Mouse (Mus musculus) liver, embryonic 15.5 days (tissue): ENCODE results near the gene Gm3417. TPM values are rescaled to one million over a fixed set of nuclear protein-coding genes. Genes with fewer than 3 reads are reported as not detected.
"Not testable (repeated sequence)": the region's sequence is repeated elsewhere in the genome, so short reads cannot be mapped to it uniquely, and the experiment has no call there.

Experiments used
- ATAC-seq: fragments of 200-750 bp; cut with Nextera tagmentation; 2 replicates; pipeline ENCODE4 v1.8.0; 2017; ENCODE audit warnings: moderate number of reproducible peaks, mild to moderate bottlenecking, moderate library complexity; ENCODE audit not compliant: insufficient read depth
- H3K27ac ChIP-seq: fragments of 300-500 bp; sonication (generic); replicated peaks from 2 replicates; pipeline ENCODE4 v1.5.1; 2015; ENCODE audit warnings: mild to moderate bottlenecking, inconsistent platforms
- H3K27me3 ChIP-seq: fragments of 300-500 bp; sonication (generic); 2 replicates; pipeline ENCODE4 v1.6.1; 2015; ENCODE audit warnings: mild to moderate bottlenecking, inconsistent platforms
- H3K36me3 ChIP-seq: fragments of 300-500 bp; sonication (generic); replicated peaks from 2 replicates; pipeline ENCODE4 v1.6.1; 2015; ENCODE audit warnings: moderate library complexity, mild to moderate bottlenecking, inconsistent platforms
- H3K4me1 ChIP-seq: fragments of 300-500 bp; sonication (generic); replicated peaks from 2 replicates; pipeline ENCODE4 v1.6.1; 2015; ENCODE audit warnings: inconsistent platforms
- H3K4me2 ChIP-seq: fragments of 300-500 bp; sonication (generic); 2 replicates; pipeline ENCODE4 v1.6.1; 2015; ENCODE audit warnings: moderate library complexity, mild to moderate bottlenecking, inconsistent platforms
- H3K4me3 ChIP-seq: fragments of 300-500 bp; sonication (generic); replicated peaks from 2 replicates; pipeline ENCODE4 v1.5.1; 2015; ENCODE audit warnings: mild to moderate bottlenecking, inconsistent platforms
- H3K9ac ChIP-seq: fragments of 300-500 bp; sonication (generic); 2 replicates; pipeline ENCODE4 v1.6.1; 2015; ENCODE audit warnings: moderate library complexity, mild to moderate bottlenecking, inconsistent platforms
- H3K9me3 ChIP-seq: fragments of 300-500 bp; sonication (generic); replicated peaks from 2 replicates; pipeline ENCODE4 v1.6.1; 2016; ENCODE audit warnings: inconsistent platforms
- WGBS: fragments of 180-500 bp; shearing (Covaris S2); methylation state at CpG from one replicate; pipeline ENCODE4 v1.1.7; 2015; ENCODE audit warnings: mixed read lengths; ENCODE audit not compliant: insufficient replicate concordance; 5-methylcytosine and 5-hydroxymethylcytosine counted together
- polyA plus RNA-seq: library from polyadenylated mRNA; unstranded; fragments of >200 nt; fragmentation: Nextera tagmentation; extraction: Ambion mirVana; gene quantifications from 2 replicates; pipeline ENCODE4 v1.2.1, GENCODE M21; 2015

The Gm3417 gene
- 0.53 and 0.91 TPM in 2 replicates for polyA plus RNA-seq

- no CpG with 5 or more reads among the region's 60 CpGs for WGBS
- not testable (repeated sequence) for H3K27me3 ChIP-seq, H3K9me3 ChIP-seq, H3K4me1 ChIP-seq, H3K9ac ChIP-seq, H3K27ac ChIP-seq, H3K36me3 ChIP-seq
- ATAC-seq, result peak; percentile 95
- Histone ChIP-seq H3K4me3 (peak within 1 kb of the TSS; percentile 35), H3K4me2 (peak within 1 kb of the TSS; percentile 46; the same call in 1 of the 2 replicates)
Measured at GRCm38 (mm10) chr17:14978362-14979038, at the start of gene Gm3417, which contains the start of gene 9030025P20Rik. Gene Gm3417 (minus strand): TSS chr17:14978790. Gene 9030025P20Rik (plus strand): TSS chr17:14978468.

DNA sequence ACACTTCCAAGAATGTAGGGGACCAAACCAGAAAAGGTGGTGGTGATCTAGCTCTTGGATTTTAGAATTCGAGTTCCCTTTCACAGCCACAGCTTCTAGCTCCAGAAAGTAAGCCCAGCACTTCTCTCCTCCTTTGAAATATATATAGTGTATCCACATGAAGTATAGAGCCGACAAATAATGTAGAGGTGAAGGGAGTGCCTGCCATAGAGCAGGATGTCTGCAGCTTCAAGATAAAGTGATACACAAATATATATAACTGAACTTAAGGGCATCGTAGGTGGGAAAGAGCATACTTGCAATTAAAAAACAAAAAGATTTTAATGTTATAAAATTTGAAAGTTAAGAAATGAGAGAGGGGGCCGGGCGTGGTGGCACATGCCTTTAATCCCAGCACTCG lies 46.9 kb upstream of the Gm3417 start:
- ATAC-seq, result not testable (repeated sequence)

DNA sequence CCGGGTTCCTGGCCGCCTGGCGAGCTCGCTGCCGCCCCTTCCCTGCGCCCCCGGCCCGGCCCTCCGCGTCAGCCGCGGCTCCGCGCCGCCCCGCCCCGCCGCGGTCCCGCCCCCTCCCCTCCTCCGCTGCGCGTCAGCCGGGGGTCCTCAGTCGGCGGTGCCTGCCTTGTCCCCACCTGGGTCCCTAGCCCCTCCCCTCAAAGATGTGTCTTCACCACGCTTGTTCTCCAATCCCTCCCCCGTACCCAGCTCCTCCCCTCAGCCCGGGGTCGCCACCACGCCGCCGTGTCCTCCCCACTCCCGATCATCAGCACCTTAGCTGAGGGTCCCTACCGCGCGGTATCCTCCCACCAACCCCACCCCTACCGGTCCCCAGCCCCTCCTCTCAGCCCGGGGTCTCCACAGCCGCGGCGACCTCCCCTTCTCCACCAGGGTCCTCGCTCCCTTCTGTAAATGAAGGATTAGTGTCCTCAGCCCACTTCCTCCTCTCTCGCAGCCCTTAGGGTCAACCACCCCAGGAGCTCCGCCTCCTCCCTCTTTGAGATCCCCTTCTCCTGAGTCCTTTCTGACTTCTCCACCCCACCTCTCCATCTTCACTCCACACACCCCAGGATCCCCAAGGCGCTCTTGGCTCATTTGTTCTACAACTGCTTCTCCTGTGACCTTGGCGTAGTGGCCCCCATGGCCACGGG lies 46.1 kb upstream of the Gm3417 start:
- not testable (repeated sequence) for H3K4me3 ChIP-seq, H3K36me3 ChIP-seq
- no CpG with 5 or more reads among the region's 48 CpGs for WGBS

More for the DNA sequence above, 46.9 kb upstream of the Gm3417 start:
- not testable (repeated sequence) for H3K9me3 ChIP-seq, H3K4me3 ChIP-seq, H3K27me3 ChIP-seq, H3K9ac ChIP-seq, H3K4me2 ChIP-seq, H3K4me1 ChIP-seq, H3K36me3 ChIP-seq, H3K27ac ChIP-seq
- WGBS, result no CpG with 5 or more reads among the region's 6 CpGs

GRCm38 (mm10) chr17:15023878-15024492 lies 45.4 kb upstream of the Gm3417 start:
- H3K4me2 ChIP-seq, H3K27me3 ChIP-seq: not testable (repeated sequence)

More for the DNA sequence above, 46.1 kb upstream of the Gm3417 start:
- not testable (repeated sequence) for H3K27ac ChIP-seq, H3K4me2 ChIP-seq, H3K9me3 ChIP-seq, H3K27me3 ChIP-seq, H3K4me1 ChIP-seq, H3K9ac ChIP-seq
- peak; percentile 53 for ATAC-seq

DNA sequence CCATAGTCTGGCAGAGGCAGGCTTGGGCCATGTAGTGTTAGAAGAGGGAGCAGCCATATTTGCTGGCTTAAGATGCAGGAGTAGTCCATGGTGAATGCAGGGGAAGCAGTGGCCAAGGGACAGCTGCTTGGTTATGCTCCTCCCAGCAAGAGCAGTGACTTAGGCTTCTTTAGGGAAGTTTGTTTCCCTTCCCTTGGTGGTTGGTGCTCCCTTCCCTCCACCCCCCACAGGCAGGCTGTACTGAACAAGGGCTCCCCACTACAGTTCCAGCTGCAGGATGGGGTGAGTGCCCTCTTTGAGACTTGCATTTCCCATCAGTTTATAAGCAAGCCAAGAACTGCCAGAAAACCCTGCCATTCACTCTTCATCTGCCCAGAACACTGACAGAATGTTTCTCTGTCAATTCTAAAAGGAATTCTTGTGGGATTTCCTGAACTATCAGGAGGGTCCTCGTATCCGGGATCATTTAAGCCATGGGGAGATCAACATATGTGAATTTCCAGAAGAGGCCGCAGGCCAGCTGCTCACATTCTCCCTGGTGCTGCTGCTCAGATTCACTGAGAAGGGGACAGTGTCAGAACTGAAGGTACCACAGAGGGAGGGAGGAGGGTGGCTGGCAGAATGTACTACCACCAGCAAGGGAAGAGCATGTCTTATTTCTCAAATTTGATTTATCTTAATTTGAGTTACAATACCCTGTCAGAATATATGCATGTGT lies 43.1 kb upstream of the Gm3417 start:
- not testable (repeated sequence) for H3K4me3 ChIP-seq, H3K9ac ChIP-seq, H3K27me3 ChIP-seq, H3K4me1 ChIP-seq, ATAC-seq, H3K9me3 ChIP-seq, H3K36me3 ChIP-seq
- peak overlapping the region; percentile 42 for H3K4me2 ChIP-seq
- 85% methylated on average over 3 of the region's 3 CpGs for WGBS
- peak overlapping the region; percentile 74 for H3K27ac ChIP-seq

More at GRCm38 (mm10) chr17:15023878-15024492, 45.4 kb upstream of the Gm3417 start:
- not testable (repeated sequence) for H3K27ac ChIP-seq, H3K9me3 ChIP-seq, H3K9ac ChIP-seq, H3K4me1 ChIP-seq, H3K4me3 ChIP-seq, H3K36me3 ChIP-seq
- WGBS, result no CpG with 5 or more reads among the region's 97 CpGs
- peak; percentile 75 for ATAC-seq

DNA sequence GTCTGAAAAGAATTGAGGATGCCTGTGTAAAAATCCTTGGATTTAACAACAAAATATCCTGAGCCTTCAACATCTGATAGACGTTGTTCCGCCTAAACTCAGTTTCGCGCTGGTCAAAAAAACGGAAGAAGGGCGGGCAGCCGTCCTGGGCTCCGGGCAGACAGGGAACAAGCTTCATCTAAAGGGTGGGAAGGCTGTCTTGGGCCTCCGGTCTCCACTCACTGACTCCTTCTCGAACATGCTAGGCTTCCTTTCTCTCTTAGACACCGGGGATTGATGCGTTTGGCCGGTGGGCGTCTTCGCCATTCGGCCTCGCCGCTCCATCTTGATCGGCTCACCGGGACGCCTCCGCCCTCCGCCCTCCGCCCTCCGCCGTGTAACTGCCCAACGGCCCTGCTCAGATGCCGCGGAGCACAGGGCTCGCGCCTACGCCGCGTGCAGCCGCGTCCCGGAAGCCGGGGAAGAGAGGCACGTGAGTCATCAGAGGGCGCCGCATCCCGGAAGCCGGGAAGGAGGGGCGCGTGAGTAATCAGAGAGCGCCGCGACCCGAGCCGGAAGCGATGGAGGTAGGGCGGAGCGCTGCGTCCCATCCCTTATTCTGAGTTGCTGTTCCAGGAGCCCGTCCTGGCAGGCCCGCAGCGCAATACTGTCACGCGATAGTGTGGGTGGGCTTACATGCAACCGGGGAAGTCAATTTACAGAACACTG lies 31.3 kb upstream of the Gm3417 start, which contains the start of gene Gm3435:
Gm3435 (plus strand) TSS at position 471 of the 708 bp plus-strand sequence.
- peak; percentile 96 for ATAC-seq
- WGBS, result no CpG with 5 or more reads among the region's 60 CpGs
- H3K9ac ChIP-seq, H3K4me3 ChIP-seq, H3K4me2 ChIP-seq, H3K9me3 ChIP-seq, H3K4me1 ChIP-seq, H3K36me3 ChIP-seq, H3K27me3 ChIP-seq, H3K27ac ChIP-seq: not testable (repeated sequence)

- H3K27me3 ChIP-seq, H3K4me1 ChIP-seq, H3K27ac ChIP-seq, H3K4me2 ChIP-seq, H3K36me3 ChIP-seq, H3K9me3 ChIP-seq, H3K4me3 ChIP-seq, H3K9ac ChIP-seq: not testable (repeated sequence)
- 0 out of 2 replicates have a peak, but pooled peaks have one; percentile 11 for ATAC-seq
- WGBS, result no CpG with 5 or more reads among the region's 3 CpGs
Measured at GRCm38 (mm10) chr17:15009088-15009487, 30.5 kb upstream of the Gm3417 start.

- H3K27me3 ChIP-seq, H3K9me3 ChIP-seq, H3K4me2 ChIP-seq, H3K4me1 ChIP-seq, H3K27ac ChIP-seq, H3K9ac ChIP-seq, H3K36me3 ChIP-seq, H3K4me3 ChIP-seq: not testable (repeated sequence)
- peak; percentile 76 for ATAC-seq
- WGBS, result no CpG with 5 or more reads among the region's 4 CpGs
Measured at GRCm38 (mm10) chr17:15000047-15000446, 21.5 kb upstream of the Gm3417 start.

DNA sequence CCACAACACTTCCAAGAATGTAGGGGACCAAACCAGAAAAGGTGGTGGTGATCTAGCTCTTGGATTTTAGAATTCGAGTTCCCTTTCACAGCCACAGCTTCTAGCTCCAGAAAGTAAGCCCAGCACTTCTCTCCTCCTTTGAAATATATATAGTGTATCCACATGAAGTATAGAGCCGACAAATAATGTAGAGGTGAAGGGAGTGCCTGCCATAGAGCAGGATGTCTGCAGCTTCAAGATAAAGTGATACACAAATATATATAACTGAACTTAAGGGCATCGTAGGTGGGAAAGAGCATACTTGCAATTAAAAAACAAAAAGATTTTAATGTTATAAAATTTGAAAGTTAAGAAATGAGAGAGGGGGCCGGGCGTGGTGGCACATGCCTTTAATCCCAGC lies 15.6 kb upstream of the Gm3417 start:
- H3K27me3 ChIP-seq, H3K9ac ChIP-seq, H3K4me2 ChIP-seq, H3K36me3 ChIP-seq, ATAC-seq, H3K9me3 ChIP-seq, H3K27ac ChIP-seq, H3K4me1 ChIP-seq, H3K4me3 ChIP-seq: not testable (repeated sequence)
- WGBS, result no CpG with 5 or more reads among the region's 5 CpGs

GRCm38 (mm10) chr17:14993139-14993832 lies 14.7 kb upstream of the Gm3417 start:
- H3K9ac ChIP-seq, H3K27me3 ChIP-seq, H3K27ac ChIP-seq, H3K4me3 ChIP-seq, H3K4me1 ChIP-seq, H3K36me3 ChIP-seq, H3K9me3 ChIP-seq, H3K4me2 ChIP-seq: not testable (repeated sequence)
- ATAC-seq, result peak; percentile 58
- no CpG with 5 or more reads among the region's 47 CpGs for WGBS
